Mouse (Mus musculus): ENCODE data around the gene Tsc22d1. TPM values are rescaled to one million over a fixed set of nuclear protein-coding genes. Genes with fewer than 3 reads are reported as not detected.

Gene Tsc22d1
- polyA plus RNA-seq, 1 experiment from 2014 or later: 547 TPM

DNA sequence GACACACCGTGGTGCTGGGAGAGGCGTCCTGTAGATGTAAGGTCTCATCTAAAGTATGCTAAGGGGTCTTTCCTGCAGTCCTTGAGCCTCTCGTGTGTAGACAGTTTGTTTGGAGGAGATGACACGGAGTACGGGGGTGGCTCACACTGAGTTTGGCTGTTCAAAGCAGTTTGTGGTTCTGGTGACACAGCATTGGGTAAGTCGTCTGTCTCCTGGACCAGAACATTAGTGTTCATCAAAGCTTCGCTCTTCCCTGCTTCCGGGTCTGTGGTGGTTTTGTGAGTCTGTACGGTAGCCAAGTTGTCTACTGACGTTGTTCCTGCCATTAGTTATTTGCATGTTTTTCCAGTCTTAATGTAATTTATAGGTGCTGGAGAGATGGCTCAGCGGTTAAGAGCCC is 65.7 kb downstream of the Tsc22d1 start:
- Histone ChIP-seq H3K4me3 (ENCODE audit: low read depth, low read length) (no peak overlapping the region), H3K9ac (ENCODE audit: low read depth, low read length) (no peak overlapping the region), H3K4me1 (replicated peaks; ENCODE audit: control insufficient read depth, insufficient read depth, low read length) (no peaks in the 10 kb centered on the region), H3K27me3 (ENCODE audit: control insufficient read depth, insufficient read depth, low read length) (no peaks in the 10 kb centered on the region), H3K36me3 (ENCODE audit: control insufficient read depth, insufficient read depth, low read length) (no peaks in the 10 kb centered on the region), H3K4me2 (replicated peaks; ENCODE audit: low read depth, low read length) (no peak overlapping the region), H3K9me3 (ENCODE audit: control insufficient read depth, low read length) (no peaks in the 10 kb centered on the region), H3K27ac (ENCODE audit: low read depth, low read length) (no peak overlapping the region)
- ATAC-seq (ENCODE audit: low FRiP score) (no peak), DNase-seq (ENCODE audit: low spot score) (no peak)
- 94% methylated on average over 11 of the region's 11 CpGs for WGBS

GRCm38 (mm10) chr14:76483701-76484100 is 68.9 kb downstream of the Tsc22d1 start:
- no peak for ATAC-seq (ENCODE audit: low FRiP score)

GRCm38 (mm10) chr14:76487609-76488008 is 72.8 kb downstream of the Tsc22d1 start:
- no peak for DNase-seq (ENCODE audit: low spot score)
- no peaks in the 10 kb centered on the region for H3K36me3 ChIP-seq (ENCODE audit: control insufficient read depth, insufficient read depth, low read length)
- H3K9me3 ChIP-seq (ENCODE audit: control insufficient read depth, low read length): no peaks in the 10 kb centered on the region
- H3K27me3 ChIP-seq (ENCODE audit: control insufficient read depth, insufficient read depth, low read length): no peaks in the 10 kb centered on the region
- H3K4me3 ChIP-seq (ENCODE audit: low read depth, low read length): no peak overlapping the region
- no peak overlapping the region for H3K27ac ChIP-seq (ENCODE audit: low read depth, low read length)
- no peak overlapping the region for H3K4me2 ChIP-seq (replicated peaks; ENCODE audit: low read depth, low read length)
- H3K9ac ChIP-seq (ENCODE audit: low read depth, low read length): no peak overlapping the region
- WGBS: 88% methylated on average over 16 of the region's 16 CpGs
- no peak for ATAC-seq (ENCODE audit: low FRiP score)
- H3K4me1 ChIP-seq (replicated peaks; ENCODE audit: control insufficient read depth, insufficient read depth, low read length): no peaks in the 10 kb centered on the region

More at GRCm38 (mm10) chr14:76483701-76484100, 68.9 kb downstream of the Tsc22d1 start:
- Histone ChIP-seq H3K9me3 (ENCODE audit: control insufficient read depth, low read length) (no peaks in the 10 kb centered on the region), H3K4me3 (ENCODE audit: low read depth, low read length) (no peak overlapping the region), H3K9ac (ENCODE audit: low read depth, low read length) (no peak overlapping the region), H3K27ac (ENCODE audit: low read depth, low read length) (no peak overlapping the region), H3K4me1 (replicated peaks; ENCODE audit: control insufficient read depth, insufficient read depth, low read length) (no peaks in the 10 kb centered on the region), H3K36me3 (ENCODE audit: control insufficient read depth, insufficient read depth, low read length) (no peaks in the 10 kb centered on the region), H3K27me3 (ENCODE audit: control insufficient read depth, insufficient read depth, low read length) (no peaks in the 10 kb centered on the region), H3K4me2 (replicated peaks; ENCODE audit: low read depth, low read length) (no peak overlapping the region)
- no peak for DNase-seq (ENCODE audit: low spot score)
- 96% methylated on average over 1 of the region's 1 CpGs for WGBS

GRCm38 (mm10) chr14:76488101-76489044 is 73.6 kb downstream of the Tsc22d1 start:
- Histone ChIP-seq H3K27me3 (ENCODE audit: control insufficient read depth, insufficient read depth, low read length) (no peaks in the 10 kb centered on the region), H3K36me3 (ENCODE audit: control insufficient read depth, insufficient read depth, low read length) (no peaks in the 10 kb centered on the region), H3K9ac (ENCODE audit: low read depth, low read length) (no peak overlapping the region), H3K4me2 (replicated peaks; ENCODE audit: low read depth, low read length) (no peak overlapping the region), H3K4me1 (replicated peaks; ENCODE audit: control insufficient read depth, insufficient read depth, low read length) (no peaks in the 10 kb centered on the region), H3K4me3 (ENCODE audit: low read depth, low read length) (no peak overlapping the region), H3K27ac (ENCODE audit: low read depth, low read length) (no peak overlapping the region), H3K9me3 (ENCODE audit: control insufficient read depth, low read length) (no peaks in the 10 kb centered on the region)
- DNase-seq (ENCODE audit: low spot score) (no peak), ATAC-seq (ENCODE audit: low FRiP score) (no peak)
- 66% methylated on average over 18 of the region's 18 CpGs for WGBS

DNA sequence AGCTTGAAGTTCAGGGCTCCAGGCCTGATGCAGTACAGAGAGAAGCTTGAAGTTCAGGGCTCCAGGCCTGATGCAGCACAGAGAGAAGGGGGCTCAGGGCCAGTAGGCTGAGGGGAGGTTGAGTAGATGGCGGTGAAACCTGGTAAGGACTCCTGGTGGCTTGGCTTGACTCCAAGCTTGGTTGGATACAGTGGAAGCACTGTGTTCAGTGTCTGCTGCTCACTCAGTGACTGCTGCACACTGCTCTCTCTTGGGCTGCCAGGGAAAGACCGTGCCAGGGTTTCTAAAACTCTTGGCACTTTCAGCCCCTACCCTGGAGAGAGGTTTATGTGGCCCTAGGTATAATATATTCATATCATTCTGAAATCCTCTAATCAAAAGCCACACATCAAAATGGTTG is 74.4 kb downstream of the Tsc22d1 start:
- no peak for ATAC-seq (ENCODE audit: low FRiP score)

DNA sequence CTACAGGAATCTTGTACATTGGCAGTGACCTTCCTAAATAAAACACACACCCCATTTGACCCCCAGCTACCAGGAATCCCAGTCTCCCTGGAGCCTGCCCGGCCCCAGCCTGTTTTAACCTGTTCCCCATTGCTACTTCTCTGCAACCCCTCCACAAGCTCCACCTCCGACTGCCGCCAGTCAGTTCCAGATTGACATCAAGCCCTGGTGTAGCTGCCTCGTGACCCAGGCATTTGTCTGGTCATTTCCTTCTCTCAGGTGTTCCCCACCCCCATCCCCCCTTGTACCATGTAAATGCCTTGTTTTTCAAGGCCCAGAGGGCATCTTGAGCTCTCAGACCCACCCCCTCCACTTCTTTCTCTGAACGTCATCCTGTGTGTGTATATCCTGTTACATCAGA is 80.3 kb downstream of the Tsc22d1 start:
- H3K27me3 ChIP-seq (ENCODE audit: control insufficient read depth, insufficient read depth, low read length): no peaks in the 10 kb centered on the region
- ATAC-seq (ENCODE audit: low FRiP score) (no peak), DNase-seq (ENCODE audit: low spot score) (no peak)
- 0 out of 2 replicates have a peak, but pooled peaks cover 2% of the 10 kb centered on the region for H3K4me1 ChIP-seq (replicated peaks; ENCODE audit: control insufficient read depth, insufficient read depth, low read length)
- 58% methylated on average over 5 of the region's 5 CpGs for WGBS
- H3K36me3 ChIP-seq (ENCODE audit: control insufficient read depth, insufficient read depth, low read length): no peaks in the 10 kb centered on the region
- no peak overlapping the region for H3K4me3 ChIP-seq (ENCODE audit: low read depth, low read length)
- H3K4me2 ChIP-seq (replicated peaks; ENCODE audit: low read depth, low read length): no peak overlapping the region
- H3K27ac ChIP-seq (ENCODE audit: low read depth, low read length): no peak overlapping the region
- H3K9me3 ChIP-seq (ENCODE audit: control insufficient read depth, low read length): no peaks in the 10 kb centered on the region
- H3K9ac ChIP-seq (ENCODE audit: low read depth, low read length): no peak overlapping the region

More for the DNA sequence above, 74.4 kb downstream of the Tsc22d1 start:
- no peak for DNase-seq (ENCODE audit: low spot score)
- Histone ChIP-seq H3K9me3 (ENCODE audit: control insufficient read depth, low read length) (no peaks in the 10 kb centered on the region), H3K27me3 (ENCODE audit: control insufficient read depth, insufficient read depth, low read length) (no peaks in the 10 kb centered on the region), H3K4me3 (ENCODE audit: low read depth, low read length) (no peak overlapping the region), H3K4me2 (replicated peaks; ENCODE audit: low read depth, low read length) (no peak overlapping the region), H3K36me3 (ENCODE audit: control insufficient read depth, insufficient read depth, low read length) (no peaks in the 10 kb centered on the region), H3K27ac (ENCODE audit: low read depth, low read length) (no peak overlapping the region), H3K4me1 (replicated peaks; ENCODE audit: control insufficient read depth, insufficient read depth, low read length) (no peaks in the 10 kb centered on the region), H3K9ac (ENCODE audit: low read depth, low read length) (no peak overlapping the region)
- WGBS: 96% methylated on average over 2 of the region's 2 CpGs

GRCm38 (mm10) chr14:76497187-76497586 is 82.4 kb downstream of the Tsc22d1 start:
- Histone ChIP-seq H3K4me1 (replicated peaks; ENCODE audit: control insufficient read depth, insufficient read depth, low read length) (0 out of 2 replicates have a peak, but pooled peaks cover 2% of the 10 kb centered on the region), H3K9me3 (ENCODE audit: control insufficient read depth, low read length) (no peaks in the 10 kb centered on the region), H3K27ac (ENCODE audit: low read depth, low read length) (no peak overlapping the region), H3K36me3 (ENCODE audit: control insufficient read depth, insufficient read depth, low read length) (no peaks in the 10 kb centered on the region), H3K9ac (ENCODE audit: low read depth, low read length) (no peak overlapping the region), H3K27me3 (ENCODE audit: control insufficient read depth, insufficient read depth, low read length) (no peaks in the 10 kb centered on the region), H3K4me3 (ENCODE audit: low read depth, low read length) (no peak overlapping the region), H3K4me2 (replicated peaks; ENCODE audit: low read depth, low read length) (no peak overlapping the region)
- DNase-seq (ENCODE audit: low spot score): no peak
- ATAC-seq (ENCODE audit: low FRiP score): no peak
- 73% methylated on average over 9 of the region's 9 CpGs for WGBS

DNA sequence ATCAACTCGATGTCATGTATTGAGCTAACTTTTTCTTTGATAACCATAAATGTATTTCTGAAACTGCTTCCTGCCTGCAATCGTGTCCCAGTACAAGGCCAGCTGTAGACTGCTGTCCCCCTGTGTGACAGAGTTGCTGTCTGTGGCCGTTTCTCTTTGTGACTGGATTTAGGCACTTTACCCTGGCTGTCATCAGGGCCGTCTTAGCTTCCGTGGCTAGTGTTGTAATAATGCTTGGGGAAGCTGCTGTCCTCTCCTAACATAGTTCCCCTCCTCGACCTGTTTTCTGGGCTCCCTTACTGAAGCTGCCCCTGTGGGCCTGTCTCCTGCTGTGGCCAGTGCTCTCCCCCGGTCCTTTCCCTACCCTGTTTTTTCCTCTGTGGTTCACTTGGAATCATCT is 83.4 kb downstream of the Tsc22d1 start:
- Histone ChIP-seq H3K36me3 (ENCODE audit: control insufficient read depth, insufficient read depth, low read length) (no peaks in the 10 kb centered on the region), H3K27ac (ENCODE audit: low read depth, low read length) (no peak overlapping the region), H3K9me3 (ENCODE audit: control insufficient read depth, low read length) (no peaks in the 10 kb centered on the region), H3K4me1 (replicated peaks; ENCODE audit: control insufficient read depth, insufficient read depth, low read length) (0 out of 2 replicates have a peak, but pooled peaks cover 2% of the 10 kb centered on the region), H3K27me3 (ENCODE audit: control insufficient read depth, insufficient read depth, low read length) (no peaks in the 10 kb centered on the region), H3K9ac (ENCODE audit: low read depth, low read length) (no peak overlapping the region), H3K4me2 (replicated peaks; ENCODE audit: low read depth, low read length) (no peak overlapping the region), H3K4me3 (ENCODE audit: low read depth, low read length) (no peak overlapping the region)
- 64% methylated on average over 7 of the region's 7 CpGs for WGBS
- DNase-seq (ENCODE audit: low spot score) (no peak), ATAC-seq (ENCODE audit: low FRiP score) (no peak)

DNA sequence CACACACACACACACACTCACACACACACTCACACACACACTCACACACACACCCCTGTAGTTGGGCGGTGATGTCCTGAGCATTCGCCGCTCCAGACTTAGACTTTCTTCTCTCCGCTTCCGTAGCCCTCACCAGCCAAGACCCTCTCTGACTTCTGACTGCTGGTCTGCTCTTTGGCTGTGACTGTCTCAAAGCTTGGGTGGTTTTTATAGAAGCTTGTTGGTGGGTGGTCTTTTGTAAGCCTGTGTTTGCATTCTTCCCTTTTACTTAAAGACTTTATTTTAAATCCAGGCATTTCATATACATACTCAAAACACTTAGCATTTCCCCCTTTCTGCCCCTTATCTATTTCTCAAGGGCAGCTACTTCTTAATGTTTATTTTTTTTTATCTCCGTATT is 84.7 kb downstream of the Tsc22d1 start:
- DNase-seq (ENCODE audit: low spot score): no peak
- no peaks in the 10 kb centered on the region for H3K27me3 ChIP-seq (ENCODE audit: control insufficient read depth, insufficient read depth, low read length)
- no peaks in the 10 kb centered on the region for H3K9me3 ChIP-seq (ENCODE audit: control insufficient read depth, low read length)
- H3K4me2 ChIP-seq (replicated peaks; ENCODE audit: low read depth, low read length): no peak overlapping the region
- H3K4me1 ChIP-seq (replicated peaks; ENCODE audit: control insufficient read depth, insufficient read depth, low read length): 0 out of 2 replicates have a peak, but pooled peaks cover 2% of the 10 kb centered on the region
- H3K9ac ChIP-seq (ENCODE audit: low read depth, low read length): no peak overlapping the region
- 79% methylated on average over 6 of the region's 6 CpGs for WGBS
- H3K36me3 ChIP-seq (ENCODE audit: control insufficient read depth, insufficient read depth, low read length): no peaks in the 10 kb centered on the region
- no peak overlapping the region for H3K27ac ChIP-seq (ENCODE audit: low read depth, low read length)
- ATAC-seq (ENCODE audit: low FRiP score): no peak
- H3K4me3 ChIP-seq (ENCODE audit: low read depth, low read length): no peak overlapping the region
